Mouse (Mus musculus) testis, postnatal 14 days (tissue): Measurements from ENCODE around the gene Etv1.
"Not testable (repeated sequence)": the region's sequence is repeated elsewhere in the genome, so short reads cannot be mapped to it uniquely, and the experiment has no call there.

Experiments
- DNase-seq: peaks from one replicate; pipeline ENCODE4 v3.0.0; 2021; ENCODE audit warnings: low spot score

Etv1 gene

GRCm38 (mm10) chr12:38818320-38818719, 39.1 kb downstream of the Etv1 start:
- no peak for DNase-seq

- DNase-seq: no peak
Measured at GRCm38 (mm10) chr12:38820642-38821041, 41.5 kb downstream of the Etv1 start.

DNA sequence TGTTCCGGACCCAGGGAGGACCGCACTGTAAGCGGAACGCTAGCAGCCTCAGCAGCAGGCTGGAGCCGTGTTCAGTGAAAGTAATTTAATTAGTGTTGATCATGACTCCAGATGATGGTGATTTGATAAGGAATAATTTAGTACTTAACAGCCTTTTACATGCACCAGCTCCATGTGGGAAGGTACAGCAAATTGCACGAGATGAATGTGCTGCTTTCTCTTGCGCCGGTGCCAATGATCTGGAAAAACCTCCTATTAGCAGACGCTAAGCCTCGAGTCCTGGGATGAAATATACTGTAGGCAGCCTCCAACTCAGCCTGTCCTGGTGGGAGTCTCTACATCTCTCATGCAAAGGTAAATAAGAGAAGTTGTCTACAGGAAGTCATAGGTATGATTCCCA, 45.2 kb downstream of the Etv1 start:
- DNase-seq: no peak

- DNase-seq: no peak
Measured at GRCm38 (mm10) chr12:38832981-38833380, 53.8 kb downstream of the Etv1 start.

DNA sequence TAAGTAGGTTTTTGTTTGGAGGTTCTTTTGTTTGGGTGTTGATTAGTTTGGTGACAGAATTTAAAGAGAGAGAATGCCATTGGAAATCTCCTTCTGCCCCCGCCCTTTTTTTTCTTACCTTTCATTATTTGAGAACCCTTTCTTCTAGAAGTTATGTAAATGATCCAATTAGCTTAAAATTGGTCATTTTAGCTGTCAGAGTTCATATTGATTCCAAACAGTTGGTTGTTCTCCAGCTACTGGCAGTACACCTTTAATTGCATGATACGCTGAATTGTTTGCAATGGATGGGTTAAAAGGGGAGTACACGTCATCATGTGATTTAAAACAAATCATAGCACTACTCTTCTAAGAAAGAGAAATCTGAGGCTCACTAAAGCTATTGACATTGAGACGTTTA, 55.4 kb downstream of the Etv1 start:
- no peak for DNase-seq

DNA sequence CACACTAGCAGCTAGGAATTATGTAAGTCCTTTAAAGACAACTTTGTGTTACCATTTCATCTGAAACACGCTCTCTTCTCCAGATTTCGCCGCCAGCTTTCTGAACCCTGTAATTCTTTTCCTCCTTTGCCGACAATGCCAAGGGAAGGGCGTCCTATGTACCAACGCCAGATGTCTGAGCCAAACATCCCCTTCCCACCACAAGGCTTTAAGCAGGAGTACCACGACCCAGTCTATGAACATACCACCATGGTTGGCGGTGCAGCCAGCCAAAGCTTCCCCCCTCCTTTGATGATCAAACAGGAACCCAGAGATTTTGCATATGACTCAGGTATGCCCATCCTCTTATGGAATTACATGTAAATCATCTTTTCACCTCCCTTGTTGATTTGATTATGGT, 55.8 kb downstream of the Etv1 start:
- not testable (repeated sequence) for DNase-seq

GRCm38 (mm10) chr12:38843801-38844295, 64.7 kb downstream of the Etv1 start:
- no peak for DNase-seq

DNA sequence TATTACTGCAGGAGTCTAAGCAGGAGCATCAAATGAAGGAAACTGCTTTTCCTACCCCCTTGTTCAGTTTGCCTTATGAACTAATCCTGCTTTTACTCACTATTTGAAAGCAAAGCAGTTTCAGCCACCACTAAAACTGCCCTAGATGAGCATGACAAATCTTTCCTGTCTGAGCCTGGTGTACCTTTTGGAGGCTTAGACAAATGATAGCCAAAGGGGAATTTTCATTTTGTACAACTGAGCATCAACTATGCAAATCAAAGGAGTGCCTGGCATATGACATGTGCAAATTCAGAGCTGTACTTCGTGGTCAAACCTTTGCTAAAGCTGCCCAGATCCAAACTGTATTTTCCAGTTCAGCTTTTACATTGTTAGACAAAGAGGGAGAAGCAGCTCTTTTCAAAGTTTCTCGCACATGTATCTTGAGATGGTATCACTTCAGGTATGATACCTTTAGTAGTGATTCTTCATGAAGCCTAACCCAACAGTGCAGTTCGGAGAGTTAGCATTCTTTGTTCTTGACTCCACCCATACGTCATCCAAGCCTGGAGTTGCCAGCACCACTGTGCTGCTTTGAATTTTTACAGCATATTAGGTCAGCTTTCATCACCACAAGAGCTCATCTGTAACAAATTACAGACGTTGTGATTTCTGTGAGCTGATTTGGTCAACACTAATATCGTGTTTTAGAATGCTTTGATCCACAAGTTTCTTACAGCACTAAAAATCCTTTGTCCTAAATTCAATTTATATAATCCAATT, 68.5 kb downstream of the Etv1 start:
- no peak for DNase-seq

GRCm38 (mm10) chr12:38849994-38850393, 70.8 kb downstream of the Etv1 start:
- DNase-seq: no peak

DNA sequence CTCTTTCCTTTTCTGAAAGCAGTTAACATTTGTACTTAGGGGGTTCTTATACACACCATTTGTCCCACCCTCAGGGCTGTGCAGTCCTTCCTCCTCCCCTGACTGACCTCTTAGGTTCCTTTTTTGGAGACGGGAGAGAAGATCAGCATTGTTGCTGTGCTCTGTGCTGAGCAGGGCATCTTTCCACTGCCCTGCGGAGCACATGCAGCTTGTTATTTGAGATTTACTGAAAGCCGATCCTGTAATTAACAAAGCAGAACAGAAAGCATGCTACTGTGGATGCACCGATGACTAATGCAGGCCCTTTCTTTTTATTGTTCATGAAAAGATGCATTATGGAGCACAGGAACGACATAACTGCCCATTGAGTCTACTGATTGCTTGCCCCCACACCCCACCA, 75.1 kb downstream of the Etv1 start:
- no peak for DNase-seq

GRCm38 (mm10) chr12:38854751-38855150, 75.6 kb downstream of the Etv1 start:
- no peak for DNase-seq

DNA sequence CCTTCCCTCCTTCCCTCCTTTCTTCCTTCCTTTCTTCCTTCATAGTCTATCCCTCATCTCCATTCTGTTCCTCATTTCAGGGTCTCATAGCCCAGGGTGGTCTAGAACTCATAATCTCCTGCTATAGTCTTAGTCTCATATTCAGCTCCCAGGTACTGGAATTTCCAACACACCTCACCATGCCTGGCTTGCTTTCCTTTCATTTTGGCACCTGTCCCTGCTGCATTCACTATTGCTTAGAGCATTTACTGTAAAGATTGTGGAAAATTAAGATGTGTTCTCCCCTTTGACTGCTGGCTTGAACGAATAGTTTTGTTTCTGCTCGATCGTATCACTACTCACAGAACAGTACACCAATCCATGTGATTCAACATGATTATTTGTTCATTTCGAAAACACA, 80.5 kb downstream of the Etv1 start:
- no peak for DNase-seq

DNA sequence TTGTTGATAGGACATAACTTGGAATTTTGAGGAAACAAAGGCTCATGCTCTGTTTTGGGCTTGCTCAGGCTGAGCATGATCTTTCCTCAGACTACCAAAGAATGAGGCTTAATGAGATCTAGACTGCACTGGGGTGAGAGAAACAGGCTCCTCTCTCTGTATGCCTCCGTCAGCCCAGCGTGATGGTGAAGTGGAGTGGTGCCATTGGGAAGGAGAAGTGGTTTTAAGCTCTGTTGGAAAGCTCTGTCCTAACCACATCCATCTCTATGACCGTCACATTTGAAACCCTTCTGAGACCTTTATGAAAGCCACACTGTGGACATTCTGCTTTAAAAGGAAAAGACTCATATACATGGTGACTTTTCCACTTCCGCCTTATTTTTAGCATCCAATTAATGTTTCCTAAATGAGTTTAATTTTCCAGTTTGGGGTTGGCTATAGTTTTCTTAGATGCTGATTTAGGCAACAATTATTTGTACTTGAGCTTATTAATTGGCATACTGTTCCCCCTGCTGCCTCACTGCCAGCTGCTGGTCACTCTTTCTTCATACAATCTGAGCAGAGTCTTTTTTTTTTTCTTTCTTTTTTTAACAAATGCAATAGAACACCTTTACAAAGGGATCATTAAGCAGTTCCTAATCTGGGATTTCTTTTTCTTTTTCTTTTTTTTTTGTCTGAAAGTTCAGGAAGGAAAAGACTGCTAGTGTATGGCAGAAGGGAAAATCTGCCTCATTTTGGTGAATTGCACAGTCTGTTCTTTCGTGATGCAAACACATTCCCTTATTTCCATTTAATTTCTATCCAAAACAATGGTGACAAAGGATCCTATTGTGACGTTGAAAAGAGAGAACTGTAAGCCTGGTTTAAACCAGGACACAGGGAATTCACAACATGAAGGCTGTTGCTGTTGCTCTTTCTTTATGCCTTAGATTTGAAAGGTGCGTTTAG, 81.3 kb downstream of the Etv1 start:
- no peak for DNase-seq

DNA sequence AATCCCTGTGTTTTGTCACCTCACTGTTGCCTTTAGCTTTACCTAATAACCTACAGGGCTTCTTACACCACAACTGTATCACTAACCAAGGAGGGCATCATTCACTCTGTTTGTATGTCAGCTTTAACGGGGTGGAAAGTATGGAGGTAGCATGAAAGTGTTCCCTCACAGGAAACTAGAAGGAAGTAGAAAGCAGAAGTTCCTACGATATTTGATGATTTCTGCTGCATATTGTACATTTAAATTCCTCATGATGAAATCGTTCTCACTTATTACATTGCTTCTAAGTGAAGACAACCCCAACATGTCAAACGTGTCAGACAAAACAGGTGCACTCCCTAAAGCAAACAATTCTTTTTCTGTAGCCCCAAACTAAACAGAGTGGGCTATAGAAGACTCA, 84.2 kb downstream of the Etv1 start:
- DNase-seq: no peak

DNA sequence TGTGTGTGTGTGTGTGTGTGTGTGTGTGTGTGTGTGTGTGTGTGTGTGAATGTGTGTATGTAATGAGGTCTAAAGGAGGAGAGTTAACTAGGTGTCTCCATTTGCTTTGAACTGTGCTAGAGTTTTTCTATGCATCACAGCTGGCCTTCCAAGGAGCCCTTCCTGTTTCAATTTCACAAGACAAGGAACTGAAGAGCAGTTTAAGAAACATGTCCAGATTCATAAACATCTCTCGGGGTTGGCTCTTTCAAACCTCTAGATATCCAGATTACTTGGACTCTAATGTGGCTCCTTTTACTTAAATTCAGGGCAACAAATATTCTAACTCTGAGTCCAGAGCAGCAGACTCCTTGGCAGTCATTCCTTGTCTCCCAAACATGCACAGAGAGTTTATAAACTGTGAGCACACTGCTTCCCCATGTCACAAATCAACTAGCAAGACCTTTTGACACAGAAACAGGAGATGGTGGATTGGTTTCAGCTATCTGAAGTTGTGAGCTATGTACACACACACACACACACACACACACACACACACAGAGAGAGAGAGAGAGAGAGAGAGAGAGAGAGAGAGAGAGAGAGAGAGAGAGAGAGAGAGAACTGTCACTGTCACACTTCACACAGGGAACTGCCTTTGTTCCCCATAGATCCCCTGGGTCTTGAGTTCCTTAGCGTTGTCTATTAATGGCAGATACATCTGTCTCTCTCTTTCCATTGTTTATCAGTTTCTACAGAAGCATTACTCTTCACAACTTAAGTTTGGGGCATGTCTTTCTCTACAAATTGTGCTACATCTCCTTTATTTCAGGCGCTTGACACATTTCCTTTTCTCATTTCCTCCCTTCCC, 85.0 kb downstream of the Etv1 start:
- no peak for DNase-seq

DNA sequence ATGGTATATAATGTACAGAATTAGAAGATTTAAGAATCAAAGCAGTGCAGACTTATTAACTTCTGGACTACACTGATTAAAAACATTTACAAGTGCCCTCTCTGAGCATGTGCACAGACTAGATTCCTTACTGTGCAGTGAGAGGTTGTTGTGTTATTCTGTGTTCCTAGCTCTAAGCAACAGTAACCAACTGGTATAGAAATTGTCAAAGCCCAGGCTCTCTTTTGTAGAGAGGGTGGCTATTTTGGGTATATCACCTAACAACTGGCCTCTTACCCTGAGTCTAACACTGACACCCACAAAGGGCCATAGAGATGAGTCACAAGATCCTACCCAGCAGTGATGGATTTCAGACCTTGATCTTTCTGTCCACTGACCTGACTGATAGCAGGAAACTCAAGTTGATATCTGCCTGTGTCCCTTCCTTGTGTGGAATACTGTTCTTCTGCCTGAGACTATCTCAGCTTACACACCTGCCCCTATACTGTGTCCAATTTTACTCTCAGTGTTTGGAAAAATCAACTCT, 95.4 kb downstream of the Etv1 start:
- DNase-seq: no peak

DNA sequence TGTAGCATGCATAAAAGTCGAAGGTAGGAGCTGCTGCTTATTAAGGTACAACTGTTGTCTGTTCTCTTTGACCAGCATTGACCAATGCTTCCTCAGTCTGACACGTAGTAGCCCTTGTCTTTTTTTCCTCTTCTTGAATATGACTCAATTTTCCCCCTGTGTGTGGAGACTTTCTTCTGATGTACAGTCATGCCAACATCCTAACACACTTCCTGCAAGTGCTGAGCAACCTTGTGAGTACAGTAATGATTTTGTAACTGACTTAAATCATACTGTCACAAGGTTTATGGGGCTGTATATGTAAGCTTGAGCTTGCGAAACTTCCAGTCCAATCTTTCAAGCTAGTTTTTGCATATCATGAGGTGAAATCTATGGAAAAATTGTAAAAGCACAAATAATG, 125.3 kb downstream of the Etv1 start:
- no peak for DNase-seq

DNA sequence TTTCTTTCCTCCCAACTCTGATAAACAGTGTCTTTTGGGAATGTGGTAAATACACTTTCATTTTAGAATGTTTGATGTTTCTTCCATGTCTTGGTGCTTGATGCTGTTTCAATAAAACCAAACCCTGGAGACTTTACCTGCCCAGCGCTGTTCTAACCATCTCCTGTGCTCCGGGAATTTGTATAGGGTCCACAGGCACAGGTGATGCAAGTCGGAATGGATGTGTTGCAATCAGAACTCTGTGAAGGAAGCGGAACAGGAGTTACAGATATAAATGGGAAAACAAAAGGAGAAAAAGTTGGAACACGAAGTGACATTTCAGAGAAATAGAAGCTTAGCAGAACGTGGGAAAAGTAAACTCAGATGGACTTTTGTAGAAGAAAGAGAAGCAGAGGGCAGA, 127.1 kb downstream of the Etv1 start:
- DNase-seq: no peak

DNA sequence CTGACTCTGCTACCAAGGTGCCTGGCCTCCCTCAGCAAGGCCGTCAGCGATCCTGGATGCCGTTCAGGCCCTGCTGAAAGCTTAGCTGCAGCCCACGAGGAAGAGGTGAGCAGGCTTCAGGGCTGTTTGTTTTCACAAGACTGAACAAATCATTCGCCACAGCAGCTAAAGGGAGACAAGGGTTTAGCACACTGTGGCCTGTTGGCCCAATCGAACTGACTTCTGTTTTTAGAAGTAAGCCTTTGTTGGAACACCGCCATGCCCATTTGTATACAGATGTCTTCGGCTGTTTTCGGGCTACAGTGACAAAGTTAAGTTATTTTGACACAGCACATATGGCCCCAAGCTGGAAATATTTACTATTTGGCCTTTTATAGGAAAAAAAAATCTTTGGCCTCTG, 127.6 kb downstream of the Etv1 start:
- DNase-seq: peak; percentile 6

DNA sequence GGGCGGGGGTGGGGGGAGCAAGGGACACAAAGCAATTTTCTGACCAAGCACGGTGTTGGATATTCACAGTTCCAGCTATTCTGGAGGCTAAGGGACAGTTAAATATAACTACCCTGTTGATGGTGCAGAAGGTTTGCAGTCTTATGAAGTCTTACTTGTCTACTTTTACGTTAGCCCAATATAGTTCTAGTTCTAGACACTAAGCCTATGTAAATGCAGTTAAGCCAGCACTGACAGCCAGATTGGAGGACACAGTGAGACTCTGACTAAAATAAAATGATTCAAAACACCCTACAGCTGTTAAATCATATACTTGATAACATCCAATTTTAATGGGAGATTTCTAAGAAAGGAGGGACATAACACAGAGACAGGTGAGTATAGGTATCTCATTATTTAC, 129.8 kb downstream of the Etv1 start:
- no peak for DNase-seq
